Mouse (Mus musculus) MEL (cell line): ENCODE data around the gene Oard1. TPM values are rescaled to one million over a fixed set of nuclear protein-coding genes. Genes with fewer than 3 reads are reported as not detected.
A peak's percentile ranks its signal among the peaks of the same experiment; 100 is the strongest.

Experiments
- DNase-seq: peaks from one replicate; pipeline ENCODE4 v3.0.0; 2011; ENCODE audit warnings: low read depth, low spot score
- H3K27ac ChIP-seq: 2 replicates; pipeline ENCODE4 v1.5.1; 2012; ENCODE audit warnings: low read depth, mild to moderate bottlenecking, control low read depth, low read length, moderate library complexity; ENCODE audit not compliant: control insufficient read depth
- H3K27me3 ChIP-seq, 2 experiments: fragments of 150-350 bp in 1 of 2; sonication (generic) in 1 of 2; 2 replicates each; pipeline ENCODE4 v1.6.1; 2012; ENCODE audit warnings: low read length in 2 of 2, mild to moderate bottlenecking in 2 of 2, improper control_type of control experiment in 1 of 2, moderate library complexity in 1 of 2; ENCODE audit not compliant: insufficient read depth in 2 of 2, control insufficient read depth in 1 of 2
- H3K36me3 ChIP-seq, 2 experiments: 2 replicates each; pipeline ENCODE4 v1.6.1; 2012 to 2014; ENCODE audit warnings: low read length in 2 of 2, improper control_type of control experiment in 1 of 2, inconsistent platforms in 1 of 2, mild to moderate bottlenecking in 1 of 2; ENCODE audit not compliant: insufficient read depth in 2 of 2, control insufficient read depth in 1 of 2
- H3K4me1 ChIP-seq, 2 experiments: fragments of 150-350 bp in 1 of 2; sonication (generic) in 1 of 2; 2 replicates each; pipeline ENCODE4 v1.6.1; 2012; ENCODE audit warnings: low read length in 2 of 2, improper control_type of control experiment in 1 of 2, mild to moderate bottlenecking in 1 of 2; ENCODE audit not compliant: insufficient read depth in 2 of 2, control insufficient read depth in 1 of 2
- H3K4me3 ChIP-seq, 2 experiments: fragments of 150-350 bp in 1 of 2; sonication (generic) in 1 of 2; 2 replicates each; pipeline ENCODE4 v1.5.1; 2012; ENCODE audit warnings: low read depth in 2 of 2, low read length in 2 of 2, mild to moderate bottlenecking in 2 of 2, moderate library complexity in 2 of 2, control low read depth in 1 of 2, improper control_type of control experiment in 1 of 2; ENCODE audit not compliant: control insufficient read depth in 1 of 2, insufficient read depth in 1 of 2
- H3K79me2 ChIP-seq: 2 replicates; pipeline ENCODE4 v1.6.1; 2012; ENCODE audit warnings: mild to moderate bottlenecking, low read length, moderate library complexity; ENCODE audit not compliant: control insufficient read depth, poor library complexity, insufficient read depth
- H3K9ac ChIP-seq: 2 replicates; pipeline ENCODE4 v1.6.1; 2012; ENCODE audit warnings: low read depth, mild to moderate bottlenecking, control low read depth, low read length, moderate library complexity; ENCODE audit not compliant: control insufficient read depth, poor library complexity, severe bottlenecking
- H3K9me3 ChIP-seq: fragments of 150-350 bp; sonication (generic); replicated peaks from 2 replicates; pipeline ENCODE4 v1.6.1; 2012; ENCODE audit warnings: mild to moderate bottlenecking, low read length, improper control_type of control experiment, moderate library complexity; ENCODE audit not compliant: insufficient read depth
- BHLHE40 ChIP-seq: IDR thresholded peaks from 2 replicates; pipeline ENCODE4 v1.6.1; 2012; ENCODE audit warnings: low read depth, mild to moderate bottlenecking, inconsistent platforms, low read length, improper control_type of control experiment, borderline replicate concordance
- CHD1 ChIP-seq: IDR thresholded peaks from 2 replicates; pipeline ENCODE4 v1.6.1; 2012; ENCODE audit warnings: low read depth, mild to moderate bottlenecking, inconsistent platforms, low read length, improper control_type of control experiment
- CHD2 ChIP-seq: IDR thresholded peaks from 2 replicates; pipeline ENCODE4 v1.6.1; 2011; ENCODE audit warnings: low read length, improper control_type of control experiment
- E2F4 ChIP-seq: IDR thresholded peaks from 2 replicates; pipeline ENCODE4 v1.6.1; 2011; ENCODE audit warnings: low read depth, low read length, improper control_type of control experiment, borderline replicate concordance
- ELF1 ChIP-seq: IDR thresholded peaks from 2 replicates; pipeline ENCODE4 v1.6.1; 2014; ENCODE audit warnings: low read depth, mild to moderate bottlenecking, inconsistent platforms, low read length, improper control_type of control experiment, moderate library complexity
- EP300 ChIP-seq, 2 experiments: IDR thresholded peaks; 2 replicates each; pipeline ENCODE4 v1.6.1; 2011; ENCODE audit warnings: improper control_type of control experiment in 2 of 2, low read length in 2 of 2, low read depth in 1 of 2, mild to moderate bottlenecking in 1 of 2
- ETS1 ChIP-seq: IDR thresholded peaks from 2 replicates; pipeline ENCODE4 v1.6.1; 2012; ENCODE audit warnings: low read depth, mild to moderate bottlenecking, inconsistent platforms, low read length, improper control_type of control experiment, moderate library complexity
- GABPA ChIP-seq: IDR thresholded peaks from 2 replicates; pipeline ENCODE4 v1.6.1; 2012; ENCODE audit warnings: low read depth, mild to moderate bottlenecking, inconsistent platforms, low read length, improper control_type of control experiment, moderate library complexity
- GATA1 ChIP-seq: IDR thresholded peaks from 2 replicates; pipeline ENCODE4 v1.6.1; 2011; ENCODE audit warnings: low read depth, low read length, improper control_type of control experiment
- HCFC1 ChIP-seq: IDR thresholded peaks from 2 replicates; pipeline ENCODE4 v1.6.1; 2012; ENCODE audit warnings: low read depth, mild to moderate bottlenecking, inconsistent platforms, low read length, improper control_type of control experiment, moderate library complexity
- JUND ChIP-seq: IDR thresholded peaks from 2 replicates; pipeline ENCODE4 v1.6.1; 2011; ENCODE audit warnings: low read depth, mild to moderate bottlenecking, improper control_type of control experiment, low read length
- KAT2A ChIP-seq: conservative IDR thresholded peaks from 2 replicates; pipeline ENCODE4 v1.6.1; 2012; ENCODE audit warnings: low read depth, low read length, improper control_type of control experiment, inconsistent platforms
- MAFK ChIP-seq: IDR thresholded peaks from 2 replicates; pipeline ENCODE4 v1.6.1; 2011; ENCODE audit warnings: low read depth, mild to moderate bottlenecking, low read length, improper control_type of control experiment, borderline replicate concordance
- MAX ChIP-seq: IDR thresholded peaks from 2 replicates; pipeline ENCODE4 v1.6.1; 2011; ENCODE audit warnings: low read length, improper control_type of control experiment
- MAZ ChIP-seq: IDR thresholded peaks from 2 replicates; pipeline ENCODE4 v1.6.1; 2012; ENCODE audit warnings: low read depth, mild to moderate bottlenecking, inconsistent platforms, low read length, improper control_type of control experiment
- MYB ChIP-seq: IDR thresholded peaks from 2 replicates; pipeline ENCODE4 v1.6.1; 2011; ENCODE audit warnings: mild to moderate bottlenecking, low read depth, low read length, improper control_type of control experiment
- MYC ChIP-seq: IDR thresholded peaks from 2 replicates; pipeline ENCODE4 v1.6.1; 2011; ENCODE audit warnings: low read depth, mild to moderate bottlenecking, low read length, improper control_type of control experiment, moderate library complexity
- NELFE ChIP-seq: IDR thresholded peaks from 2 replicates; pipeline ENCODE4 v1.6.1; 2011; ENCODE audit warnings: low read depth, low read length, improper control_type of control experiment
- NRF1 ChIP-seq: IDR thresholded peaks from 2 replicates; pipeline ENCODE4 v1.6.1; 2014; ENCODE audit warnings: low read depth, mild to moderate bottlenecking, inconsistent platforms, low read length, improper control_type of control experiment, moderate library complexity; ENCODE audit not compliant: poor library complexity, insufficient read depth, severe bottlenecking
- POLR2AphosphoS2 ChIP-seq: IDR thresholded peaks from 2 replicates; pipeline ENCODE4 v1.6.1; 2011; ENCODE audit warnings: low read length, improper control_type of control experiment
- RAD21 ChIP-seq: IDR thresholded peaks from 2 replicates; pipeline ENCODE4 v1.6.1; 2011; ENCODE audit warnings: mild to moderate bottlenecking, low read depth, low read length, improper control_type of control experiment
- RCOR1 ChIP-seq: IDR thresholded peaks from 2 replicates; pipeline ENCODE4 v1.6.1; 2012; ENCODE audit warnings: low read depth, mild to moderate bottlenecking, inconsistent platforms, low read length, improper control_type of control experiment
- SIN3A ChIP-seq: IDR thresholded peaks from 2 replicates; pipeline ENCODE4 v1.6.1; 2012; ENCODE audit warnings: low read length, improper control_type of control experiment, inconsistent platforms
- SMC3 ChIP-seq: IDR thresholded peaks from 2 replicates; pipeline ENCODE4 v1.6.1; 2011; ENCODE audit warnings: low read depth, low read length, improper control_type of control experiment
- TBP ChIP-seq: IDR thresholded peaks from 2 replicates; pipeline ENCODE4 v1.8.0; 2011; ENCODE audit warnings: low read depth, low read length, improper control_type of control experiment
- TCF12 ChIP-seq: IDR thresholded peaks from 2 replicates; pipeline ENCODE4 v1.6.1; 2014; ENCODE audit warnings: low read depth, mild to moderate bottlenecking, inconsistent platforms, low read length, improper control_type of control experiment, moderate library complexity
- UBTF ChIP-seq: IDR thresholded peaks from 2 replicates; pipeline ENCODE4 v1.6.1; 2012; ENCODE audit warnings: low read depth, mild to moderate bottlenecking, inconsistent platforms, low read length, improper control_type of control experiment, moderate library complexity, borderline replicate concordance; ENCODE audit not compliant: insufficient read depth
- USF1 ChIP-seq: IDR thresholded peaks from 2 replicates; pipeline ENCODE4 v1.6.1; 2014; ENCODE audit warnings: low read depth, mild to moderate bottlenecking, inconsistent platforms, low read length, improper control_type of control experiment, moderate library complexity
- ZKSCAN1 ChIP-seq: IDR thresholded peaks from 2 replicates; pipeline ENCODE4 v1.6.1; 2012; ENCODE audit warnings: low read depth, mild to moderate bottlenecking, inconsistent platforms, low read length, improper control_type of control experiment, moderate library complexity
- ZNF384 ChIP-seq: IDR thresholded peaks from 2 replicates; pipeline ENCODE4 v1.6.1; 2012; ENCODE audit warnings: low read depth, mild to moderate bottlenecking, inconsistent platforms, low read length, improper control_type of control experiment
- polyA plus RNA-seq, 2 experiments: library from polyadenylated mRNA; stranded (reverse) in 1 of 2; unstranded in 1 of 2; fragments of >175 nt in 1 of 2; fragments of >200 nt in 1 of 2; gene quantifications; 2 replicates each; pipeline versions ENCODE4 v1.2.1 to v1.2.4; 2012; ENCODE audit warnings: low replicate concordance in 2 of 2, low read depth in 1 of 2; ENCODE audit not compliant: insufficient read length in 2 of 2, insufficient read depth in 1 of 2, missing spikeins in 1 of 2
- total RNA-seq: library from RNA; depleted of rRNA; stranded (reverse); fragments of 300-350 nt; gene quantifications from 2 replicates; pipeline ENCODE4 v1.2.3, GENCODE M21; 2012

Gene Oard1
- total and polyA plus RNA-seq, 3 experiments = 21.2 to 24.4 TPM; not detected in 1

- Histone ChIP-seq H3K27me3 (no peaks in the 10 kb centered on the region), H3K79me2 (no peaks in the 10 kb centered on the region; the same call in 1 of the 2 replicates), H3K27ac (no peak overlapping the region), H3K36me3 (peaks cover 0 to 12% of the 10 kb centered on the region in 2 experiments; a peak in 2 of 4 replicates), H3K4me3 (no peak overlapping the region), H3K9me3 (no peaks in the 10 kb centered on the region), H3K9ac (no peak overlapping the region), H3K4me1 (peaks cover 0 to 25% of the 10 kb centered on the region in 2 experiments; a peak in 3 of 4 replicates)
- TF ChIP-seq SMC3 (no peak), NRF1 (no peak), EP300 (IDR thresholded peaks at IDR 0.05; ENCODE audit: low read depth in 1 of 2, low read length in 2 of 2) (no peak), USF1 (no peak), MAZ (no peak), GABPA (no peak), KAT2A (no peak), TBP (no peak), UBTF (no peak), NELFE (no peak), MAFK (no peak), ZNF384 (no peak), CHD1 (no peak), GATA1 (no peak), RAD21 (no peak), POLR2AphosphoS2 (no peak), MAX (no peak), ETS1 (no peak), RCOR1 (no peak), HCFC1 (no peak)
- no peak for DNase-seq
Observed at GRCm38 (mm10) chr17:48447675-48448074, 37.9 kb downstream of the Oard1 start.

DNA sequence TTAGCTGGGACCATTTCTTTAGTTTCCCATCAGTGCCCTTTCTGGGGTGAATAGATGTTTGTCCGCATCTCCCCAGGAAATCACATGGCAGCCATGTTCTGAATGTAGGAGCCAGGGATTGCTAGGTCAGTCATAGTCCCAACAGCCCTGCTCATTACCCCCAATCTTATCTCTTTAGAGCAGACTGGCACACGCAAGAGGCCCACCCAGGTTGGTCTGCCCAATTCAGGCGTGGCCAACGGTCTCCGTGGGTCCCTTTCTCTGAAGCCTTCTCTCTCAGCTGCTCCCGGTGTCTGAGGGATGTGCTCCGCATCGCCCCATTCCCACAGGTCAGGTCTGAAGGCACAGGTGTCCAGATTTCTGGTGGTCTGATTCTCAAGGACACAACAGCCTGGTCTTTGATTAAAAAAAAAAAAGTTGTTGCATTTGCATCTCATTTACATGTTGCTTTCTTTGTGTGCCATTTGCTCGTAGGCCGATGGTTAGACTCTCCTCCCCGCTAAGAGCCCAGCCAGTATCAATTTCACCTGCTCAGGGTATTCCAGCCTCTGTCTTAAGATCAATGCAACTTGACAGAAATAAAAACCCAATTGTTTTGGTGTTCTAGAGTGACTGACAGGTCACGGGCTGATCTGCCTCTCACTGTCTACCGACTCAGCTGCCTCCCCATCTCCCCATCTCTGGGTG, 41.0 kb downstream of the Oard1 start:
- peak overlapping the region; percentile 69 to 71 for H3K4me3 ChIP-seq
- peak; percentile 76 for DNase-seq
- no peak for TF ChIP-seq E2F4
- no peak for TF ChIP-seq MAZ
- TF ChIP-seq BHLHE40 = no peak
- peak; percentile 60; the same call in 1 of the 2 replicates for TF ChIP-seq MYC
- TF ChIP-seq CHD2 = no peak
- no peak for TF ChIP-seq SMC3
- peak; percentile 77 for TF ChIP-seq MYB
- TF ChIP-seq JUND = no peak
- no peak; the same call in 1 of the 2 replicates for TF ChIP-seq USF1
- TF ChIP-seq RAD21 = no peak
- no peak for TF ChIP-seq ZKSCAN1
- no peak for TF ChIP-seq UBTF
- peak; percentile 83 for TF ChIP-seq TCF12
- TF ChIP-seq SIN3A = peak; percentile 61
- TF ChIP-seq RCOR1 = no peak; the same call in 1 of the 2 replicates
- 0 out of 2 replicates have a peak, but pooled peaks have one; percentile 38 for TF ChIP-seq MAX
- TF ChIP-seq ELF1 = no peak
- TF ChIP-seq MAFK = no peak
- no peak for TF ChIP-seq GABPA

More for the DNA sequence above, 41.0 kb downstream of the Oard1 start:
- Histone ChIP-seq H3K36me3 (peaks cover 0 to 18% of the 10 kb centered on the region in 2 experiments; a peak in 2 of 4 replicates), H3K4me1 (peaks cover 2 to 35% of the 10 kb centered on the region in 2 experiments; a peak in 3 of 4 replicates), H3K9ac (peak overlapping the region; percentile 67), H3K79me2 (no peaks in the 10 kb centered on the region; the same call in none of the 2 replicates), H3K27me3 (no peaks in the 10 kb centered on the region), H3K27ac (peak overlapping the region; percentile 90), H3K9me3 (no peaks in the 10 kb centered on the region)
